18 mouse cellular contexts compared by ENCODE assay signal in genomic region chr5:16236608-16237007, GRCm38 (mm10).
DNase-seq lines count a peak whose midpoint lies in the region; ATAC-seq and TF ChIP-seq lines count a peak whose summit lies in the region.
"Had no signal": no experiment of that assay in that cellular context is flagged by ENCODE, and none has a peak within 500 bp of the region (broad histone marks: within the 10 kb centered on the region; RNA-seq: fewer than 3 reads in every experiment).

No protein-coding gene starts in this region.

- intact Hi-C loops in heart, adult 2 months (cut with DNase I), result no loop called here

- H3K4me1 ChIP-seq in heart, adult 2 months (ENCODE audit: control insufficient read depth, insufficient read depth, low read length), result peaks cover 3% of the 10 kb centered on the region
- peaks cover 23% of the 10 kb centered on the region for H3K4me1 ChIP-seq in hindbrain, embryonic 14.5 days (replicated peaks; ENCODE audit: control insufficient read depth, insufficient read depth, low read length)
- H3K4me1 ChIP-seq: liver, embryonic 15.5 days; megakaryocyte, embryonic 14.5 days had no signal

- H3K9ac ChIP-seq in heart, adult 2 months (ENCODE audit: low read depth, low read length), result no peak overlapping the region
- no peak overlapping the region for H3K9ac ChIP-seq in hindbrain, embryonic 14.5 days
- H3K9ac ChIP-seq: heart, embryonic 15.5 days; liver, embryonic 15.5 days had no signal

- TF ChIP-seq CTCF in heart, adult 2 months (IDR thresholded peaks at IDR 0.05), result no peak

- no peak overlapping the region for H3K27ac ChIP-seq in heart, adult 2 months
- 0 out of 2 replicates have a peak overlapping the region, but pooled peaks have one; percentile 1 for H3K27ac ChIP-seq in hindbrain, embryonic 14.5 days
- H3K27ac ChIP-seq: gastrocnemius, adult 2 months; heart, embryonic 15.5 days; liver, embryonic 15.5 days had no signal

- no peak for TF ChIP-seq EP300 in heart, adult 2 months (IDR thresholded peaks at IDR 0.05; ENCODE audit: insufficient read depth, low read depth, low read length)

- 85% methylated on average over 4 of the region's 4 CpGs for WGBS in heart, adult 2 months
- WGBS in hindbrain, embryonic 14.5 days, result 61% methylated on average over 4 of the region's 4 CpGs

- no peak for TF ChIP-seq POLR2A in heart, adult 2 months (IDR thresholded peaks at IDR 0.05; ENCODE audit: insufficient read depth, low read depth, low read length)

- H3K27me3 ChIP-seq in heart, adult 2 months (ENCODE audit: control insufficient read depth, insufficient read depth, low read length), result no peaks in the 10 kb centered on the region
- no peaks in the 10 kb centered on the region for H3K27me3 ChIP-seq in hindbrain, embryonic 14.5 days (ENCODE audit: control insufficient read depth, insufficient read depth, low read length)
- H3K27me3 ChIP-seq: heart, embryonic 15.5 days; liver, embryonic 15.5 days; megakaryocyte, embryonic 14.5 days had no signal

- H3K4me3 ChIP-seq in heart, adult 2 months, result no peak overlapping the region
- no peak overlapping the region for H3K4me3 ChIP-seq in hindbrain, embryonic 14.5 days (replicated peaks; ENCODE audit: low read length)
- H3K4me3 ChIP-seq: gastrocnemius, adult 2 months; heart, embryonic 15.5 days; liver, embryonic 15.5 days; megakaryocyte, embryonic 14.5 days had no signal

- no peaks in the 10 kb centered on the region for H3K79me2 ChIP-seq in heart, adult 2 months (replicated peaks; ENCODE audit: control insufficient read depth, insufficient read depth, low read length)

- H3K4me2 ChIP-seq in hindbrain, embryonic 14.5 days (replicated peaks), result no peak overlapping the region
- H3K4me2 ChIP-seq: heart, embryonic 15.5 days; liver, embryonic 15.5 days had no signal

- ATAC-seq in hindbrain, embryonic 14.5 days (ENCODE audit: low FRiP score), result no peak
- ATAC-seq: lung, postnatal 0 days had no signal

- no peaks in the 10 kb centered on the region for H3K9me3 ChIP-seq in hindbrain, embryonic 14.5 days (ENCODE audit: control insufficient read depth, low read length)
- H3K9me3 ChIP-seq: heart, embryonic 15.5 days; liver, embryonic 15.5 days; megakaryocyte, embryonic 14.5 days had no signal

- DNase-seq in heart, adult 11 months, result peak; percentile 78
- no peak for DNase-seq in heart, adult 2 months
- DNase-seq in right cerebral cortex, postnatal 10 days (ENCODE audit: low spot score in 2 of 2), result peak; percentile 63 to 77
- no peak for DNase-seq in right cerebral cortex, adult 2 months (ENCODE audit: low spot score in 2 of 2)
- no peak for DNase-seq in hindbrain, embryonic 14.5 days (ENCODE audit: low spot score)
- DNase-seq in right cerebral cortex, postnatal 4 days, result peak; percentile 44
- no peak for DNase-seq in gastrocnemius, postnatal 4 days (ENCODE audit: low spot score in 2 of 2)
- DNase-seq: adrenal gland, postnatal 10 days; B cell, adult 2 months; cerebellum, adult 18-20 months; gastrocnemius, adult 2 months; heart, adult 18-20 months; kidney, adult 18-20 months; kidney, postnatal 14 days had no signal

- H3K36me3 ChIP-seq in heart, adult 2 months (ENCODE audit: control insufficient read depth, insufficient read depth, low read length), result no peaks in the 10 kb centered on the region
- H3K36me3 ChIP-seq in hindbrain, embryonic 14.5 days (replicated peaks; ENCODE audit: control insufficient read depth, insufficient read depth), result no peaks in the 10 kb centered on the region
- H3K36me3 ChIP-seq: heart, embryonic 15.5 days; liver, embryonic 15.5 days had no signal

Comparison
In these comparisons a context has a peak if more than half of its experiments do, and no peak if none do; other contexts are left out.
1. DNase-seq: peak in heart, adult 11 months (single experiment), right cerebral cortex, postnatal 10 days (2 of 2) and right cerebral cortex, postnatal 4 days (single experiment); none in heart, adult 2 months (0 of 2), right cerebral cortex, adult 2 months (0 of 2), hindbrain, embryonic 14.5 days (single experiment) and gastrocnemius, postnatal 4 days (0 of 2).